Mouse (Mus musculus): ENCODE measurements around the gene Synj2bp.

DNA sequence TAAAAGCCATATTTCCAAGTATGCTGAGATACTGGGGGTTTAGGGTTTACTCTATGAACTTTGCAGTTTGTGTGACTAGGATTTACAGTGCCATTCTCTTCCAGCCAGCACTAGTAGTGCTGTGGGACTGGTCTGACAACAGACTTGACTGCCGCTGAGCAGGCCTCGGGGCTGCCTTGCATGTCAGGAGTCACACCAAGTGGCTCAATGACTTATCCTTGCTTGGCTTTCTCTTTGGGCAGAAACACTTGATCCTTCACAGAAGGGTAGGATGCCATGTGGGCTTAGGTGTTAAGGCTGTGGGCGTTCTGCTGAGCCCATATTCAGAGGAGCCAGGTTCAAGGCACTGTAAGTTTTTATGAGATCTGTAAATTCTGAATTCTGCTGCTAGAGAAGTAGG lies 16.6 kb upstream of the Synj2bp start:
- TF ChIP-seq POLR2AphosphoS5 (IDR thresholded peaks at IDR 0.05; ENCODE audit: insufficient replicate concordance, low read depth, low read length) (no peak), CTCF (IDR thresholded peaks at IDR 0.05; ENCODE audit: low read depth, low read length) (no peak), GATA2 (IDR thresholded peaks at IDR 0.05; ENCODE audit: borderline replicate concordance, low read depth, low read length) (no peak), GATA1 (IDR thresholded peaks at IDR 0.05; ENCODE audit: borderline replicate concordance, low read length) (no peak)

Measured in G1E (cell line).